Mouse (Mus musculus) T-helper 1 cell (primary cell): ENCODE data around the gene Il20.

Experiments
- in situ Hi-C: fragments of 300-600 bp; cut with MboI, MseI; formaldehyde crosslinking; loops from one replicate; pipeline ENCODE4 v1.15.1; 2025; ENCODE audit warnings: high pct_unique_total_duplicates

The Il20 gene

DNA sequence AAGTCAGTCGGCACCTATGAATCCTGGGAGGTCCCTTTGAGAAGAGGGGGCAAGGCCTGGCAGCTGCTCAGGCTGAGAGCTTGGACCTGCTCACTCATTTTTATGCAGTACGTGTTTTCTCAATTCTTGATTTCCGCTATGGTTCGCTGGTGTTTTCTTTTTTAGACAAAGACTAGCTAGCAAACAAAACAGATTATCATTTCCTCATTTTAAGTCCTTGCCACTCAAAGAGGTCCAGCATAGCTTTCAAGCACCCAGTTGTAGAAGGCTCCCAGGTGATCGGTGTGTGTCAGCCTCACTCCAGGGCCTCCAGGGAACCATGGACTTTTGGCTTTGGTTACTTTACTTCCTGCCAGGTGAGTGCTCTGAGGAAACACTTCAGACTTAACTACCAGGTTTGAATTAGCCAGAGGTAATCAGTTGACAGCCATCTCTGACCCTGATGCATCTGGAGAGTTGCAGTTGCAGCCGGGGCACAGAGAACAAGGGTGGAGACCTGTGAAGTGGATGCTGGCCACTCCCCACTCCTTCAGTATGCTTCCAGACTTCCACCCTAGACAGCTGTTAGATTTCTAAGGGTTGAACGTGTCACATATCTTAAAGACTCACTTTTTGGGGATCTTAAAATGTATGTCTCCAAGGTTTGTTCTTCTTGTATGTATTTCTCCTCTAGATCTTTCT, 45.6 kb downstream of the Il20 start, which contains the start of gene Fcmr:
Gene Fcmr, plus strand, starts transcription at position 129 of the 681 bp plus-strand sequence.
- in situ Hi-C loops: no loop called here

DNA sequence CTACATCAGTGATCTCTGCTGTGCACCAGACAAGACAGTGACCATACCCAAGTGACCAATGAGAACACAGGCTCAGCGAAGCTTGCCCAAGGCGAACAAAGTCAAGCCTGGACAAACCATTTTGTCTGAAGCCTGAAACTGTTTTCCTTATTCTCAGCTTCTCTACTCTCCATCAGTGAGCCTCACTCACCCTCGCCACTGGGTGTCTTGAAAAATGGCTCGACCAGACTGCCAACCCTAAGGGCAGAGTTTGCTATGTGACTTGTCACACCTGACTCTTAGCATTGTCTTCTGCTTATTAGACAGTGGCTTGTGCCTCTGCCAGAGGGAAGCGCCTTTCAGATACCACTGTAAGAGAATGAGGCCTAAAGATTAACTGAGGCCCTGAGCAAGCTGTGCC, 46.5 kb downstream of the Il20 start:
- in situ Hi-C loops: no loop called here

DNA sequence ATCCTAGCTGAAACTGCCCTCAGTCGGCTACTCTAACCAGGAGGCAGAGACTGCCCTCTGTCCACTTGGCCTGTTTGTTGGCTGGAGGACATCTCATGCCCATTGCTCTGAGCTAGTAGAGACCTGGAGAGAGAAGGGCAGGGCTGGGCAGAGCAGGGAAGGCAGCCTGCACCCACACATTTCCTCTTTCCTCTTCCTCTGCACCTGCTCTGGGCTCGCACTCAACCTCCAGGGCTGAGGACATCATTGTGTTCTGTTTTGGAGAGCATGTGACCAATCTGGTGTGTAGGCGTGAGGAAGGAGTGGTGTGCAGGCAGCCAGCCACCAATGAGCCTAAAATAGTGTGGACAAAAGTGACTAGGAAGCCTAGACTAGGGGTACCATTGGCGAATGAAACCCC, 47.0 kb downstream of the Il20 start:
- in situ Hi-C loops: no loop called here

DNA sequence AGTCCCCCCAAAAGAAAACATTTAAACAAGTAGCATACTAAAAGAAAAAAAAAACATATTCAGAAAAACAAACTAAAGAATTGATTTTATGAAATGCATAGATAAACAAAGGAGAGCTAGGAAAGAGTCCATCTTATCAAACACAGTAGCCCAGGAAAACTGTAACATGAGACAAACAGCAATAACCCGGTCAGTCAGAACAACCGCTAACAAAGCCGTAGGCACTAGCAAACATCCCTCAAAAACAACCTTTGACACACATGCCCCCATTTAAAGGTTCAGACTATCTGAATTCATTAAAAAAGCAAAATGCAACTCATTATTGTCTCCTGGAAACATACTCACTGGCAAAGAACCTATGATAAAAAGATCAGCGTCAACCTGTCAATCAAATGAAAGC, 53.8 kb downstream of the Il20 start:
- in situ Hi-C loops: no loop called here
